Mouse (Mus musculus) forebrain, postnatal 0 days (tissue): ENCODE results near the gene Hormad1. TPM values are rescaled to one million over a fixed set of nuclear protein-coding genes. Genes with fewer than 3 reads are reported as not detected.
A peak's percentile ranks its signal among the peaks of the same experiment; 100 is the strongest.
"Not testable (repeated sequence)": the region's sequence is repeated elsewhere in the genome, so short reads cannot be mapped to it uniquely, and the experiment has no call there.

Experiments
- ATAC-seq: fragments of 200-750 bp; cut with Nextera tagmentation; 2 replicates; pipeline ENCODE4 v1.8.0; 2017; ENCODE audit warnings: mild to moderate bottlenecking, moderate library complexity
- DNase-seq: peaks from one replicate; pipeline ENCODE4 v3.0.0-alpha.2; 2015
- H3K27ac ChIP-seq: fragments of 300-500 bp; sonication (generic); 2 replicates; pipeline ENCODE4 v1.5.1; 2014; ENCODE audit warnings: low read depth, mild to moderate bottlenecking, antibody characterized with exemption, low read length, moderate library complexity, mixed read lengths
- H3K27me3 ChIP-seq: fragments of 300-500 bp; sonication (generic); 2 replicates; pipeline ENCODE4 v1.6.1; 2014; ENCODE audit warnings: mild to moderate bottlenecking, low read length, mixed read lengths; ENCODE audit not compliant: insufficient read depth
- H3K36me3 ChIP-seq: fragments of 300-500 bp; sonication (generic); 2 replicates; pipeline ENCODE4 v1.6.1; 2014; ENCODE audit warnings: mild to moderate bottlenecking, moderate library complexity; ENCODE audit not compliant: insufficient read depth
- H3K4me1 ChIP-seq: fragments of 300-500 bp; sonication (generic); 2 replicates; pipeline ENCODE4 v1.6.1; 2014; ENCODE audit warnings: antibody characterized with exemption; ENCODE audit not compliant: insufficient read depth
- H3K4me2 ChIP-seq: fragments of 300-500 bp; sonication (generic); 2 replicates; pipeline ENCODE4 v1.6.1; 2014; ENCODE audit warnings: low read depth, mild to moderate bottlenecking, moderate library complexity
- H3K4me3 ChIP-seq: fragments of 300-500 bp; sonication (generic); 2 replicates; pipeline ENCODE4 v1.5.1; 2014; ENCODE audit warnings: low read depth, low read length, mixed read lengths
- H3K9ac ChIP-seq: fragments of 300-500 bp; sonication (generic); 2 replicates; pipeline ENCODE4 v1.6.1; 2014; ENCODE audit warnings: mild to moderate bottlenecking
- H3K9me3 ChIP-seq: fragments of 300-500 bp; sonication (generic); 2 replicates; pipeline ENCODE4 v1.6.1; 2016; ENCODE audit warnings: low read length
- CTCF ChIP-seq: sonication (generic); IDR thresholded peaks from 2 replicates; pipeline ENCODE4 v1.5.1; 2016; ENCODE audit warnings: antibody characterized with exemption, control low read depth, low read depth
- WGBS: fragments of 180-500 bp; shearing (Covaris S2); extraction: QIAGEN DNeasy Blood & Tissue Kit; methylation state at CpG from one replicate; pipeline ENCODE4 v1.1.7; 2014; 5-methylcytosine and 5-hydroxymethylcytosine counted together
- polyA plus RNA-seq: library from polyadenylated mRNA; unstranded; fragments of >200 nt; fragmentation: Nextera tagmentation; extraction: Ambion mirVana; gene quantifications from 2 replicates; pipeline ENCODE4 v1.2.1, GENCODE M21; 2015
- total RNA-seq: library from RNA; depleted of rRNA; stranded (reverse); fragments of >200 nt; gene quantifications from 2 replicates; pipeline ENCODE4 v1.2.3, GENCODE M21; 2014

The Hormad1 gene
- total and polyA plus RNA-seq, 2 experiments from 2014 or later, result not detected

- no peaks in the 10 kb centered on the region for H3K27me3 ChIP-seq
- no peak overlapping the region for H3K4me2 ChIP-seq
- DNase-seq, result no peak
- no peak overlapping the region for H3K27ac ChIP-seq
- no peak overlapping the region for H3K9ac ChIP-seq
- H3K4me1 ChIP-seq, result no peaks in the 10 kb centered on the region
- 79% methylated on average over 3 of the region's 3 CpGs for WGBS
- H3K9me3 ChIP-seq, result no peaks in the 10 kb centered on the region
- H3K36me3 ChIP-seq, result no peaks in the 10 kb centered on the region; the same call in 1 of the 2 replicates
- ATAC-seq, result no peak
- no peak overlapping the region for H3K4me3 ChIP-seq
- TF ChIP-seq CTCF, result no peak
Observed at GRCm38 (mm10) chr3:95601287-95601686, 41.8 kb downstream of the Hormad1 start.

- H3K9ac ChIP-seq, result no peak overlapping the region
- 87% methylated on average over 3 of the region's 3 CpGs for WGBS
- no peaks in the 10 kb centered on the region for H3K9me3 ChIP-seq
Observed at GRCm38 (mm10) chr3:95606096-95606495, 46.6 kb downstream of the Hormad1 start.

GRCm38 (mm10) chr3:95609195-95609594 lies 49.7 kb downstream of the Hormad1 start:
- no peak overlapping the region for H3K4me2 ChIP-seq
- H3K9me3 ChIP-seq, result no peaks in the 10 kb centered on the region
- TF ChIP-seq CTCF, result no peak
- ATAC-seq (no peak), DNase-seq (no peak)
- H3K27ac ChIP-seq, result no peak overlapping the region
- H3K27me3 ChIP-seq, result no peaks in the 10 kb centered on the region
- H3K4me1 ChIP-seq, result no peaks in the 10 kb centered on the region
- H3K36me3 ChIP-seq, result peaks cover 33% of the 10 kb centered on the region
- 73% methylated on average over 3 of the region's 3 CpGs for WGBS
- H3K9ac ChIP-seq, result no peak overlapping the region
- H3K4me3 ChIP-seq, result no peak overlapping the region

More at GRCm38 (mm10) chr3:95606096-95606495, 46.6 kb downstream of the Hormad1 start:
- ATAC-seq (no peak), DNase-seq (no peak)
- Histone ChIP-seq H3K27ac (no peak overlapping the region), H3K36me3 (peaks cover 30% of the 10 kb centered on the region), H3K4me2 (no peak overlapping the region), H3K27me3 (no peaks in the 10 kb centered on the region), H3K4me1 (no peaks in the 10 kb centered on the region), H3K4me3 (no peak overlapping the region)
- TF ChIP-seq CTCF, result no peak

GRCm38 (mm10) chr3:95613996-95614395 lies 54.5 kb downstream of the Hormad1 start:
- Histone ChIP-seq H3K36me3 (peaks cover 48% of the 10 kb centered on the region), H3K9me3 (no peaks in the 10 kb centered on the region), H3K9ac (no peak overlapping the region), H3K27ac (no peak overlapping the region), H3K27me3 (no peaks in the 10 kb centered on the region), H3K4me3 (no peak overlapping the region), H3K4me2 (no peak overlapping the region), H3K4me1 (no peaks in the 10 kb centered on the region)
- DNase-seq (no peak), ATAC-seq (no peak)
- WGBS, result 97% methylated on average over 1 of the region's 1 CpGs
- no peak for TF ChIP-seq CTCF

- 83% methylated on average over 1 of the region's 1 CpGs for WGBS
- no peak overlapping the region for H3K4me2 ChIP-seq
- no peaks in the 10 kb centered on the region for H3K9me3 ChIP-seq
- H3K27me3 ChIP-seq, result no peaks in the 10 kb centered on the region
- DNase-seq (no peak), ATAC-seq (no peak)
- H3K36me3 ChIP-seq, result peaks cover 35% of the 10 kb centered on the region
- no peak overlapping the region for H3K4me3 ChIP-seq
- H3K27ac ChIP-seq, result no peak overlapping the region
- H3K9ac ChIP-seq, result no peak overlapping the region
- TF ChIP-seq CTCF, result no peak
- H3K4me1 ChIP-seq, result no peaks in the 10 kb centered on the region
Observed at GRCm38 (mm10) chr3:95618511-95618910, 59.0 kb downstream of the Hormad1 start.

GRCm38 (mm10) chr3:95621241-95621640 lies 61.8 kb downstream of the Hormad1 start:
- H3K4me2 ChIP-seq, result no peak overlapping the region
- no peak overlapping the region for H3K27ac ChIP-seq
- 83% methylated on average over 1 of the region's 1 CpGs for WGBS
- H3K36me3 ChIP-seq, result peaks cover 26% of the 10 kb centered on the region
- no peak for TF ChIP-seq CTCF
- DNase-seq, result no peak
- H3K27me3 ChIP-seq, result no peaks in the 10 kb centered on the region
- H3K9ac ChIP-seq, result no peak overlapping the region
- no peak overlapping the region for H3K4me3 ChIP-seq
- H3K4me1 ChIP-seq, result peaks cover 8% of the 10 kb centered on the region
- no peak for ATAC-seq
- no peaks in the 10 kb centered on the region for H3K9me3 ChIP-seq

GRCm38 (mm10) chr3:95622421-95622820 lies 62.9 kb downstream of the Hormad1 start:
- H3K27ac ChIP-seq, H3K9me3 ChIP-seq, DNase-seq, H3K9ac ChIP-seq, H3K4me2 ChIP-seq, ATAC-seq, H3K4me3 ChIP-seq, H3K27me3 ChIP-seq: not testable (repeated sequence)
- 94% methylated on average over 20 of the region's 20 CpGs for WGBS
- Histone ChIP-seq H3K36me3 (peaks cover 22% of the 10 kb centered on the region), H3K4me1 (peaks cover 12% of the 10 kb centered on the region)

- TF ChIP-seq CTCF, result no peak
- H3K9ac ChIP-seq, result no peak overlapping the region
- H3K4me1 ChIP-seq, result peaks cover 12% of the 10 kb centered on the region
- WGBS, result 56% methylated on average over 2 of the region's 2 CpGs
- DNase-seq (no peak), ATAC-seq (no peak)
- H3K36me3 ChIP-seq, result peaks cover 21% of the 10 kb centered on the region
- no peak overlapping the region for H3K27ac ChIP-seq
- no peak overlapping the region for H3K4me2 ChIP-seq
- no peaks in the 10 kb centered on the region for H3K27me3 ChIP-seq
- no peaks in the 10 kb centered on the region for H3K9me3 ChIP-seq
- no peak overlapping the region for H3K4me3 ChIP-seq
Observed at GRCm38 (mm10) chr3:95623551-95623950, 64.1 kb downstream of the Hormad1 start.

GRCm38 (mm10) chr3:95623991-95624515 lies 64.6 kb downstream of the Hormad1 start:
- not testable (repeated sequence) for H3K9me3 ChIP-seq, DNase-seq, H3K27me3 ChIP-seq, ATAC-seq
- WGBS, result 62% methylated on average over 5 of the region's 5 CpGs
- Histone ChIP-seq H3K27ac (peak overlapping the region; percentile 83), H3K4me2 (peak overlapping the region; percentile 51), H3K9ac (peak overlapping the region; percentile 56), H3K4me1 (peaks cover 12% of the 10 kb centered on the region), H3K4me3 (peak overlapping the region; percentile 65), H3K36me3 (peaks cover 23% of the 10 kb centered on the region)
